Mouse (Mus musculus) lung, adult 2 months (tissue): Measurements from ENCODE around the gene Rexo2.

Experiments used
- CTCF ChIP-seq: fragments of 200-500 bp; IDR thresholded peaks from 2 replicates; pipeline ENCODE4 v1.5.1; 2011; ENCODE audit warnings: mild to moderate bottlenecking, low read length, control low read depth; ENCODE audit not compliant: insufficient read depth
- POLR2A ChIP-seq: fragments of 200-500 bp; IDR thresholded peaks from 2 replicates; pipeline ENCODE4 v1.6.1; 2011; ENCODE audit warnings: low read depth, mild to moderate bottlenecking, control low read depth, low read length, borderline replicate concordance; ENCODE audit errors: extremely low read depth

DNA sequence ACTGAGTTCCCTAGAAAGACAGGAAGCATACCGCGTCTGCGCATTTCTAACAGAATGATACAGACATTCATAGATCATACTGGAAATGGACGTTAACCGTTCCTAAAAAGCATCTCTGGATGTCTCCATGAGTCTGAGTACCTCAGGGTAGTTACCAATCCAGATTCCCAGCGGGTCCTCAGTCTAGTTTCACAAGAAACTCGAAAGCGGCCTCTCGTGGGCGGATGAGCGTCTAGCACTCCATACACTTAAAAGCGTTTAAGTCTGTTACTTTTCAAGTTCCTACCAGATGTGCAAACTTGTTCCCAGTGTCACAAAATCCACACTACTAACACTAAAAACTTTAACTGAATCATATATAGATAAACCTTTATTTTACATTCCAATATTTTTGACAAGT is 7.3 kb downstream of the Rexo2 start:
- TF ChIP-seq CTCF, result no peak
- TF ChIP-seq POLR2A, result no peak
